19 mouse cellular contexts compared by ENCODE assay signal in the genomic region with DNA sequence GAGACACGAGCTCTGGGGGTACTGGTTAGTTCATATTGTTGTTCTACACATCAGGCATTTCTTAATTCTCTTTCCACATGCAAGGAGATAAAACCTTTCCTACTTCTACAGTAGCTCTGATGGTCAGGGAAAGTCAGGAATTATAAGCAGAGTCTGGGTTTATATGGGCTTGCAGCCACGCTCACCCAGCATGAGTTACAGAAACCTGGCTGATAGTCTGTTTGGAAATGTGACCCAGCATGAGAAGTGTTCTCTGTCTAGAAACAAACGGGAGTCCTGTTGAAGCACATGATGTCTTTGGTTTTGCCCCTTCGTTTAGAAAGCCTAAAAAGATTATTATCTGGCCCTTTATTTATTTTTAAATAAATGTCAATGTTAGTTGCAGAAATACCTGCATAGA.
"Had no signal": no experiment of that assay in that cellular context is flagged by ENCODE, and none has a peak within 500 bp of the region (broad histone marks: within the 10 kb centered on the region; RNA-seq: fewer than 3 reads in every experiment).

No protein-coding gene starts in this region.

- H3K4me1 ChIP-seq: midbrain, embryonic 12.5 days had no signal

- H3K4me3 ChIP-seq: liver, embryonic 12.5 days; midbrain, embryonic 12.5 days; myocyte; neural tube, embryonic 13.5 days; neural tube, embryonic 15.5 days; stomach, embryonic 15.5 days had no signal

- H3K4me2 ChIP-seq: liver, embryonic 12.5 days; lung, embryonic 14.5 days; midbrain, embryonic 12.5 days; neural tube, embryonic 13.5 days; neural tube, embryonic 15.5 days; stomach, embryonic 15.5 days had no signal

- H3K36me3 ChIP-seq: liver, embryonic 12.5 days; midbrain, embryonic 12.5 days; neural tube, embryonic 13.5 days; neural tube, embryonic 15.5 days; stomach, embryonic 15.5 days had no signal

- H3K27me3 ChIP-seq: liver, embryonic 12.5 days; midbrain, embryonic 12.5 days; neural tube, embryonic 13.5 days; neural tube, embryonic 15.5 days; stomach, embryonic 15.5 days had no signal

- H3K9ac ChIP-seq: liver, embryonic 12.5 days; liver, embryonic 14.5 days; lung, embryonic 14.5 days; midbrain, embryonic 12.5 days; neural tube, embryonic 13.5 days; neural tube, embryonic 15.5 days; stomach, embryonic 15.5 days had no signal

- DNase-seq: lung, postnatal 4 days; midbrain, embryonic 14.5 days; retina, postnatal 1 day; right cerebral cortex, adult 18-20 months; right cerebral cortex, postnatal 25 days; right cerebral cortex, postnatal 4 days; thymus, adult 2 months; thymus, postnatal 25 days; thymus, postnatal 4 days had no signal

- ATAC-seq: liver, embryonic 12.5 days; midbrain, embryonic 16.5 days had no signal

- H3K27ac ChIP-seq: liver, embryonic 12.5 days; liver, embryonic 14.5 days; midbrain, embryonic 12.5 days; neural tube, embryonic 13.5 days; neural tube, embryonic 15.5 days; stomach, embryonic 15.5 days; stomach, postnatal 0 days had no signal

- H3K9me3 ChIP-seq: liver, embryonic 12.5 days; midbrain, embryonic 12.5 days; neural tube, embryonic 13.5 days; neural tube, embryonic 15.5 days; stomach, embryonic 15.5 days had no signal
